Mouse (Mus musculus): ENCODE data around the gene Bpifb9a.
"Not testable (repeated sequence)": the region's sequence is repeated elsewhere in the genome, so short reads cannot be mapped to it uniquely, and the experiment has no call there.

Gene Bpifb9a
- long read RNA-seq, experiment 1: 0 reads
- long read RNA-seq, experiment 2: 0 reads

DNA sequence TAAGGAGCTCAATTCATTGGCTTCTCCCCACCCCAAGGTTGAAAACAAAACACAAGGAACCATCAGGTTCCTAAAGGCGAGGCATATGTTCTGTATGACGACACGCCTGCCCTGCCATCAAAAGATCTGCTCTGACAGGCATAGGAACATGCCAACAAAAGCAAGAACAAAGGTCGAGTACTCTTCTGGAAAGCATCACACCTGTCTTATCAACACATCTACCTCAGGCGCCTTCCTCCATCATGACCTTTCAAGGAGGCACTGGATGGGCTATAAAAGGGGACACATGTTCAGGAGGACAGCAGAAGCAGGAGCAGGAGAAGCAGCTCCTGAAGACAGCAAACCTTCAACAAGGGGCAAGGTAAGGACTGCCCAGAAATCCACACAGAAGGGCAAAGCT lies at the start of gene Bpifb9a:
Gene Bpifb9a, plus strand, starts transcription at position 301 of the 400 bp plus-strand sequence.
- intact Hi-C loops (cut with DNase I): not testable (repeated sequence)

GRCm38 (mm10) chr2:154209112-154209511 lies 48.5 kb upstream of the Bpifb9a start:
- intact Hi-C loops (cut with DNase I): loop anchor here (5.0 kb wide), 1 partner anchor 37 kb away; no protein-coding TSS in a partner anchor

DNA sequence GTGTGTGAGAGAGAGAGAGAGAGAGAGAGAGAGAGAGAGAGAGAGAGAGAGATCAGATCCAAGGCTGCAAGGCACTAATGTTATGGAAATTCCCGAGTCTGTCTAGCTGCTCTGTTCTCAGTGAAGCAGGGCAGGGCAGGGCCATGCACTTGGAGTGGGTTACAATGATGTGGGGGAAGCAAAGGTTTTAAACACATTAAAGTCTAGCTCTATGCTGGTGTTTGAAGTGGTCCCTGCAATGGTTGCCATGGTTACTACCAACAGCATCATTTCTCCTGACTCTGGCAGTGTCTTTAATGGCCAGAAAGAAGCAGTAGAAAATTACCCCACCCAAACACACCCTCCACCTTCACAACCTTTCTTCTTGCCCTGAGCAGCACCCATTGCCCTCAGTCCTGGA lies 46.5 kb upstream of the Bpifb9a start:
- intact Hi-C loops (cut with DNase I): loop anchor here (10.0 kb wide), 1 partner anchor 164 kb away; the partner anchor contains the start of gene Cdk5rap1

- intact Hi-C loops (cut with DNase I): loop anchor here (10.0 kb wide), 1 partner anchor 163 kb away; the partner anchor contains the start of gene Cdk5rap1
Measured at GRCm38 (mm10) chr2:154211881-154212280, 45.8 kb upstream of the Bpifb9a start.

- intact Hi-C loops (cut with DNase I): loop anchor here (2.0 to 10.0 kb wide), 2 partner anchors 78 to 160 kb away; partner anchors contain the start of gene Cdk5rap1
Measured at GRCm38 (mm10) chr2:154215191-154215590, 42.5 kb upstream of the Bpifb9a start.

- intact Hi-C loops (cut with DNase I): loop anchor here (10.0 kb wide), 1 partner anchor 155 kb away; the partner anchor contains the start of gene Cdk5rap1
Measured at GRCm38 (mm10) chr2:154219950-154220349, 37.7 kb upstream of the Bpifb9a start.

DNA sequence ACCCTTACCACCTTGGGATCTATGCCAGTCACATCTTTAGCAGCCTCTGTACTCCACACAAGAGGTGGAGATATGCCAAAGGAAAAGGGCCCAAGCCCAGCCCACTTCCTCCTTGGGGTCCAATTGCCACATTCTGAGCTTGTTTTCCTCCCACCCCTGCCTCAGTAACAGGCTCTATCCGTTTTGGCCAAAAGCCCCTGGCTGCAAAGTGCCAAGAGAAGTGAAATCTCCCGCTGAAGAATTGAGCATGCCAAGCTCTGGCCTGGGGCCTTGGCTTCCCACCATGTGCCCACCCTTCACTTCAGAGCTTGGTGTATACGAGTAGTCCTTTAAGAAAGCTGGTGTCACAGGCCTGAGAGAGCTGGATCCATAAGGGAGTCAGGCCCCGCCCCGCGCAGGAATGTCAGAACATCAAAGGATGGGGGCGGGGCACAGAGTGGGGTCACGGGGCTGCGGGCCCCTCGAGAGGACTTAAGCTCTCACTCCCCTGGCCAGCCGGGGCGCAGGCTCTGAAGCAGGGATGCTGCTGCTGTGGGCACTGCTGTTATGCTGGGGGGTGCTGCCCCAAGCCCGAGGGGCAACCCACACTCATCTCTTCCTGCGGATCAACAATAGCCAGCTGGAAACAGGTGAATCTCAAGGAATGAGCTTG lies 34.3 kb upstream of the Bpifb9a start, which contains the start of gene Bpifb5:
Gene Bpifb5, plus strand, starts transcription at position 478 of the 652 bp plus-strand sequence.
- intact Hi-C loops (cut with DNase I): no loop called here

DNA sequence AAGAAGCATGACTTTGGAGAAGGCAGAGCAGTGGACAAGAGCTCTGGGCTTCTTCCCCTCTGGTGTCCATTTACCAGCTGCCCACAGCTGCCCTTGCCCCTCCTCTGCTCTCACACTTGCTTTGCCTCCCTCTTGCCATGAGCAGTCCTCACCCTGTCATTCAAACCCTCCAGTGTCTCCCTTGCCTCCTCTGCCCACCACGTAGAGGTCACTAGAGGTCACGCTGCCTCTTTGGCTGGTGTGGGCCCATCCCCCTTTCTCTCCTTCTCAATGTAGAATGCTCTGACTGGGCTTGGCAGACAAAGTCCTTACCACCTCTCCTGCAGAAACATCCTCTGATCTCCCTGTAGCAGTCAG lies 33.8 kb upstream of the Bpifb9a start:
- intact Hi-C loops (cut with DNase I): no loop called here

DNA sequence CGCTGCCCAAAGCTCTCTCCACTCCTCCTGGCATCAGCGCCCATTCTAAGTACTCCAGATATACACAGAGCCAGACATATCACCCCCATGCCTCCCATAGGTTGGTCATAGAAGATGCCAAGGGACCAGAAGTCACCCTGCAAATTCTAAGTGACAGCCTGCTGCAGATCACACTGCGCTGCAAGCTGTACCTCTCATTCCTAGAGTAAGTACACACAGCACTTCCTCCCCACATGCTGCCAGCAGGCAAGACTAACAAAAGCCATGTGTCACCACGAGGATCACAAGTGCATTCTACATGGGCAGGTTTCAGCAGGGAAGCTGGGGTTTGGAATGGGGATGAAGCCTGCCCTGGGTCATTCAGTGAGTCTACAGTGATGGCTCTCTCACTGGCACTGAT lies 30.7 kb upstream of the Bpifb9a start:
- intact Hi-C loops (cut with DNase I): no loop called here

DNA sequence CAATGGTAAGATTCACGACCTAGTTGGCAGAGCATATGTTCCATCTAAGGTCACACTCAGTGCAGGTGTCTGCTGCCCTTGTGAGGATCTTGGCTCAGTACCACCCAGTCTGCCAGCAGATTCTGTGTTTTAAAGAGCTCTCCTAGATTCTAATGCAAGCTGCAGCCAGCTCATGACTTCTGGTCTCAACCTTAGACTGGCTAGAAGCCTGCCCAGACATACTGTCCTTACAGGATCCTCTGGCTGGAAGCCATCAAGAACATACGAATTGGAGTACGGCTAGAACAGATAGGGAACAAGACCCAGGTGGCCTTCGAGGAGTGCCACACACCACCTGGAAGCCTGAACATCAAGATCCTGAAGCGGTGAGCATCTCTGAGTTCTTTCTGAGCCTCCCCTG lies 29.8 kb upstream of the Bpifb9a start:
- intact Hi-C loops (cut with DNase I): no loop called here

DNA sequence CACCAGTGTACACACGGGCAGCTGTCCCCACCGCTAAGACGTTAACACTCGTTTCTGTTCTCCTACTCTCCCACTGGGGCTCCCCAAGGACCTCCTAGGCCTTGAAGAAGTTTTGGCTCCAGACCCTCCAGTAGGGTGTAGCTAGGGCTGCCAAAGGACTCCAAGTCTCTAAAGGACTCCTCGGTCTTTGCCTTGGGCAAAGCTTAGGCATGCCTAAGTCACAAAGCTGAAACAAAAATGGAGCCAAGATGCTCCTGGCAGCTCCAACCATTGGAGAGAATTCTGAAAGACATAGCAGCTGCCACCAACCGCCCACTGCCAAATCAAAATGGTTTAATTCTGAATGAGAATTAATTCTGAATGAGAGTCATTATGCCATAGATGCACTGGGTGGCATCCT lies 24.2 kb upstream of the Bpifb9a start:
- intact Hi-C loops (cut with DNase I): no loop called here

DNA sequence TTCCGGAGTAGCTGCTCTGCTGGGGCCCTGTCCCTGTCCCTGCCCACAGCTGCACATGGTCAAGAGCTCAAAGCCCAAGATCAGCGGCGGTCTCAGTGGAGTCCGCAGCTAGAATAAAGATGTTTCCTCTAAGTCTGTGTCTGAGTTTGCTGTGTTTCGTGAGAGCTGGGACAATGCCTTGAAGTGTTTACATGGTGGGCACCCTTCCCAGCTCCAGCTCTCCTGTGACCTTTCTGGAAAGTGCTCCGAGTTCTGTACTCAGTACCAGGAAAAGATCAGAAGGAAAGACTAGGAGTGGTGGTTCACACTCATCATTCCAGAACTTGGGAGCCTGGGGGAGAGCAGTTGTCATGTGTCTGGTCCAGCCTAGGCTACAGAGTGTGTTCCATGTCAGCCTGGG lies 16.9 kb upstream of the Bpifb9a start:
- intact Hi-C loops (cut with DNase I): no loop called here

GRCm38 (mm10) chr2:154242726-154243125 lies 14.9 kb upstream of the Bpifb9a start:
- intact Hi-C loops (cut with DNase I): not testable (repeated sequence)

DNA sequence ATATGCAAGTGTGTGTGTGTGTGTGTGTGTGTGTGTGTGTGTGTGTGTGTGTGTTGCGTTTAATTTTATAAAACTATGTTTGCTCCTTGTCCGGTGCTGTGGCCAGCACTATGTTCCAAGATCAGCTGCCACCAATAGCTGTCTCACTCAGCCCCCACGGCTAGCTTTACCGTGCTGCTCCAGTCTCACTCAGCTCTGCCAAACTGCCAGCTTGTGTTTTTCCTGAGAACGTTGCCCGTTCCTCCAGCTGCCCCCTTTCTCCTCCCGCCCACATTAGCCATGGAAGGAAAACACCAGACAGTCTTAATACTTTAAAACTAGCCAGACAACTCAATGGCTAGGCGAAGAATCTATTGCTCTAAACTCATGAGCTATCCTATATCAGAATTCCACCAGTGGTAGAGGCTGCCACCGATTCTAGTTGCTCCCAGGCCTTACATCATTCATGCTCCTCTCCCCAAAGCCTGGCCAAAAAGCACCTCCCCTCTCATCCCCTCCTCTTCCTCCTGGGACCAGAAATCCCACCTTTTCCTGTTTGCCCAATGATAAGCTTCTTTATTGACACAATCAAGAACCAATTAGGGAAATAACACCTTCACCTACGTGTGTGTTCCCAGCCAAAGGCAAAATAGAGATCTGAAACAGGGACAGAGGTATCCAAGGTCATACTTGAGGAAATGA lies 14.2 kb upstream of the Bpifb9a start:
- intact Hi-C loops (cut with DNase I): no loop called here

- intact Hi-C loops (cut with DNase I): no loop called here
Measured at GRCm38 (mm10) chr2:154245322-154245721, 12.3 kb upstream of the Bpifb9a start.

DNA sequence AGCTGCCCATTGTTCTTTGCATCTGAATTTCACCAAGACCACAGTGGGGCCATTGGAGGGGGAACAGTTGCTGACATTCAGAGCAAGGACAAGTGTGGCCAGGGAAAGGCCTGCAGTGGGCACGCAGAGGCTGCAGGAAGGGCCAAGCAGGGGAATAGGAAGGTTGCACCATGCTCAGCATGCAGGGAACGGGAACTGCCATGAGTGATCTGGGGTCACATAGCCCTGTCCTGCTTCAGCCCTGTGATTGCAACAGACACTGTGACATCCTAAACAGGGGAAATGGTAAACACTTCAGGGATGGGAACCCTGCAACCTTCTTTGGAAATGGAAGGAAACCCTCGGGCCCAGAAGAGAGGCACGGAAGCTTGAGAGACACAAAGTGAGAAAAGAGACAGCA lies 2.4 kb upstream of the Bpifb9a start:
- intact Hi-C loops (cut with DNase I): not testable (repeated sequence)

GRCm38 (mm10) chr2:154255770-154256169 lies 1.9 kb upstream of the Bpifb9a start:
- intact Hi-C loops (cut with DNase I): no loop called here

- intact Hi-C loops (cut with DNase I): not testable (repeated sequence)
Measured at GRCm38 (mm10) chr2:154264397-154264796, 6.7 kb downstream of the Bpifb9a start.

DNA sequence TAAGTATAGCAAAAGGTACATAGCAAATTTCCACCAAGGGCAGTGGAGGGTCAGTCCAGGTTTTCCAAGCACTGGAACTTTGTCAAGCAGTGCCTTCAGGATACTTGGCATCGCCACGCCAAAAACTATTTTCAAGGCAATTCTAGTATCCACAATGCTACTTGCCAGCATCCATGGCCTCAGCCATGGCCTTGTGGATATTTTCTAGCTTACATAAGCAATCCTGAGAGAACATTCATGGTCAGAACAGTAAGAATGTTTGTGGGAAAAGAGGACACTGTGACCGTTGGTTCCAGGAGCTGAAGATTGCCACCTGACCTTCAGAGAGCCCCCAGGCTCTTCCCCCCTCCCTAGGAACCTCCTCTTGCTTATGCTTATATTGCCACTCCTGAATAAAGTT lies 34.2 kb downstream of the Bpifb9a start:
- intact Hi-C loops (cut with DNase I): loop anchor here (2.0 kb wide), 1 partner anchor 77 kb away; no protein-coding TSS in a partner anchor

GRCm38 (mm10) chr2:154292833-154293232 lies 35.2 kb downstream of the Bpifb9a start:
- intact Hi-C loops (cut with DNase I): loop anchor here (2.0 kb wide), 1 partner anchor 78 kb away; no protein-coding TSS in a partner anchor

DNA sequence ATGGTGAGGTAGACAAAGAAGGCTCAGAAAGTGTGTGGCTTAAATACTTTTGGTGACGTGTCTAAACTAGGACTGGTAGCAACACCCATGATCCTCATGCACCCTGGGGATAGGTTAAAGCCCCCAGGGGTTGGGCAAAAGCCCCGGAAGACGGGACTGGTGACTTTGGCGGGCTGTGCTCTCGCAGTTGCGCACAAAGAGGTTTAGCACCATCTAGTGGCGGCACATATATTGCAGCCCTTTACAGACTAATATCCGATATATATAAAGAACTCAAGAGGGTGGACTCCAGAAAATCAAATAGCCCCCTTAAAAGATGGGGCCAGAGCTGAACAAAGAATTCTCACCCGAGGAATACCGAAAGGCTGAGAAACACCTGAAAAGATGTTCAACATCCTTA lies 37.1 kb downstream of the Bpifb9a start:
- intact Hi-C loops (cut with DNase I): not testable (repeated sequence)

GRCm38 (mm10) chr2:154300496-154300895 lies 42.8 kb downstream of the Bpifb9a start:
- intact Hi-C loops (cut with DNase I): no loop called here
